Mouse (Mus musculus): ENCODE results near the gene Zfyve1.

GRCm38 (mm10) chr12:83517580-83517979 is 79.4 kb downstream of the Zfyve1 start:
- no peak for TF ChIP-seq POLR2A (IDR thresholded peaks at IDR 0.05; ENCODE audit: borderline replicate concordance, low read depth, low read length)
- no peak for TF ChIP-seq CTCF (IDR thresholded peaks at IDR 0.05; ENCODE audit: low read depth, low read length)

All from bone marrow macrophage, adult 2 months (primary cell).